Mouse (Mus musculus) cerebellum, adult 2 months (tissue): ENCODE results near the gene 1700011L22Rik. TPM values are rescaled to one million over a fixed set of nuclear protein-coding genes. Genes with fewer than 3 reads are reported as not detected.

Experiments
- DNase-seq, 2 experiments: peaks; one replicate each; pipeline ENCODE4 v3.0.0; 2021
- H3K27ac ChIP-seq: fragments of 200-500 bp; 2 replicates; pipeline ENCODE4 v1.5.1; 2012; ENCODE audit warnings: low read length, control low read depth, inconsistent platforms; ENCODE audit not compliant: insufficient read depth
- H3K27me3 ChIP-seq: fragments of 200-500 bp; 2 replicates; pipeline ENCODE4 v1.6.1; 2012; ENCODE audit warnings: inconsistent platforms, mild to moderate bottlenecking, low read length, moderate library complexity; ENCODE audit not compliant: control insufficient read depth, insufficient read depth
- H3K4me1 ChIP-seq: fragments of 200-500 bp; 2 replicates; pipeline ENCODE4 v1.6.1; 2011; ENCODE audit warnings: low read length; ENCODE audit not compliant: control insufficient read depth, insufficient read depth
- H3K4me3 ChIP-seq: fragments of 200-500 bp; replicated peaks from 2 replicates; pipeline ENCODE3; 2011; ENCODE audit warnings: mild to moderate bottlenecking, low read depth, low read length, control low read depth; ENCODE audit not compliant: insufficient read depth
- CTCF ChIP-seq: fragments of 200-500 bp; IDR thresholded peaks from 2 replicates; pipeline ENCODE4 v1.5.1; 2011; ENCODE audit warnings: low read depth, mild to moderate bottlenecking, control low read depth, low read length, moderate library complexity, borderline replicate concordance; ENCODE audit not compliant: insufficient read depth
- POLR2A ChIP-seq: fragments of 200-500 bp; IDR thresholded peaks from 2 replicates; pipeline ENCODE4 v1.6.1; 2011; ENCODE audit warnings: low read length, control low read depth, borderline replicate concordance; ENCODE audit not compliant: insufficient read depth
- WGBS: fragments of 180-500 bp; shearing (Covaris S2); methylation state at CpG from one replicate; pipeline ENCODE4 v1.1.7; 2018; 5-methylcytosine and 5-hydroxymethylcytosine counted together
- polyA plus RNA-seq: library from polyadenylated mRNA; depleted of rRNA; stranded (reverse); fragments of >200 nt; gene quantifications from 2 replicates; pipeline ENCODE4 v1.2.3, GENCODE M21; 2012

Gene 1700011L22Rik
- polyA plus RNA-seq, 1 experiment, result not detected

- 93% methylated on average over 7 of the region's 7 CpGs for WGBS
Observed at GRCm38 (mm10) chr8:79268921-79269320, 20.6 kb upstream of the 1700011L22Rik start.

DNA sequence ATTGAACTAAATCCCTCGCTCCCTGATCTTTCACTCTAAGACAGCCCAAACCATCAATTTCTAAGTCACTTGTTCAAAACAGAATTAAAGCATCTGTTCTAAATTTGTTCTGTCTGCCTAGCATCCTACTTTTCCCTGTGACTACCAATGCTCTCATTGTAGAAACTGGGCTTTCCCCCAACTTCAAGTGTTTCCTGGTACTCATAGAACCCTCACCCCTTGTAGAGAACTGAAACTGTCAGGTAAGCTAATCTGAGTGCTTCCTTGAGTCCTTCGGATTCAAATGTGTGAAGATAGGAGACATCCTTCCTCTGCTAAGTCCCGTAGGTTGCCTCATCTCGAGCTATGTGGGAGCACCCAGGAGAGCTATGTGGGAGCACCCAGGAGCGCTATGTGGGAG, 13.6 kb upstream of the 1700011L22Rik start:
- H3K27ac ChIP-seq, result no peak overlapping the region
- H3K27me3 ChIP-seq, result no peaks in the 10 kb centered on the region
- H3K4me3 ChIP-seq, result no peak overlapping the region
- TF ChIP-seq CTCF (no peak), POLR2A (no peak)
- WGBS, result 92% methylated on average over 5 of the region's 5 CpGs
- DNase-seq, result no peak
- no peaks in the 10 kb centered on the region for H3K4me1 ChIP-seq

More at GRCm38 (mm10) chr8:79268921-79269320, 20.6 kb upstream of the 1700011L22Rik start:
- no peak for DNase-seq
- TF ChIP-seq POLR2A, result no peak
- Histone ChIP-seq H3K27me3 (no peaks in the 10 kb centered on the region), H3K4me1 (no peaks in the 10 kb centered on the region), H3K4me3 (no peak overlapping the region), H3K27ac (no peak overlapping the region)

GRCm38 (mm10) chr8:79256076-79256705, 7.8 kb upstream of the 1700011L22Rik start:
- DNase-seq, result no peak
- WGBS, result 65% methylated on average over 8 of the region's 8 CpGs
- no peak for TF ChIP-seq POLR2A
- TF ChIP-seq CTCF, result no peak

DNA sequence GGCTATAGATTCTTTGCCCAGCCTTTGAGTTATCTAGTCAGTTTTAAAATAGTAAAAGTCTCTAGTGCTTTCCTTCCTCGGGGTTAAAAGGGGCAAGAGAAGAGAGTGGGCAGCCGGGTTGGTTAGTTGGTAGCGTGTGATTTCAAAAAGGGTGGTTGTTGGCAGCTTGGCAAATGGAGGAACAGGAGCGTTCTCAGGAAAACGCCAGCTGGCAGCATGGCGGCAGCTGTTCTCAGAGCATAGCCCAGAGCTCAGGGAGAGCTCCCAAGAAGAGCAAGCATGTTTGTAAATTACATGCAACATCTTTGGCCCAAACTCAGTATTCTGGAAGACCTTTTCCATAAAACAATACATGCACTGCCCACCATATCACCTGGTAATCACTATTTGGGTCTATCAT, 5.4 kb upstream of the 1700011L22Rik start:
- no peak overlapping the region for H3K4me3 ChIP-seq
- WGBS, result 17% methylated on average over 6 of the region's 6 CpGs
- H3K4me1 ChIP-seq, result no peaks in the 10 kb centered on the region
- DNase-seq, result no peak
- no peak overlapping the region for H3K27ac ChIP-seq
- TF ChIP-seq POLR2A (no peak), CTCF (no peak)
- H3K27me3 ChIP-seq, result no peaks in the 10 kb centered on the region

More at GRCm38 (mm10) chr8:79256076-79256705, 7.8 kb upstream of the 1700011L22Rik start:
- Histone ChIP-seq H3K27ac (no peak overlapping the region), H3K4me3 (no peak overlapping the region), H3K4me1 (no peaks in the 10 kb centered on the region), H3K27me3 (no peaks in the 10 kb centered on the region)

GRCm38 (mm10) chr8:79243422-79243821, 4.9 kb downstream of the 1700011L22Rik start:
- 91% methylated on average over 2 of the region's 2 CpGs for WGBS
- TF ChIP-seq CTCF, result no peak
- no peak for TF ChIP-seq POLR2A
- Histone ChIP-seq H3K4me1 (no peaks in the 10 kb centered on the region), H3K27ac (no peak overlapping the region), H3K4me3 (no peak overlapping the region), H3K27me3 (no peaks in the 10 kb centered on the region)
- DNase-seq, result no peak

DNA sequence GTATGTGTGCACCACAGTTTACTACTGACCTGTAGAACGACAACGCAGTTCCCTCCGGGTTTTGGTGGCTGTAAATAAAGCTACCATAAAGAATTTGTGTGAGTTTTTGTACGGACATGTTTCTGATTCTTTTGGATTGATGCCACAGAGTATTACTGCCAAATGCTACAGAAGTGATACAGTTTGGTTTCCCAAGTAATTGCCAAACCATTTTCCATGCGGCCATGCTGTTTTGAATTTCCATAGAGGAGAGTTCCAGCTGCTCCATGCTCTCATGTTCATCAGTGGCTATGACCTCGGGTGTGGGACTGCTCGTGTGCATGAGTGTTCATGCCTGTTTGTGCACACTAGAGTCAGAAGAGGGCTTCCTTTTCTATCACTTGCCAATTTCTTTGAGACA, 8.4 kb downstream of the 1700011L22Rik start:
- H3K4me1 ChIP-seq, result no peaks in the 10 kb centered on the region
- no peak overlapping the region for H3K4me3 ChIP-seq
- no peak overlapping the region for H3K27ac ChIP-seq
- no peaks in the 10 kb centered on the region for H3K27me3 ChIP-seq
- TF ChIP-seq POLR2A, result no peak
- TF ChIP-seq CTCF, result no peak
- DNase-seq, result no peak
- WGBS, result 46% methylated on average over 7 of the region's 7 CpGs

GRCm38 (mm10) chr8:79239320-79239719, 9.1 kb downstream of the 1700011L22Rik start:
- DNase-seq, result no peak
- WGBS, result 77% methylated on average over 3 of the region's 3 CpGs
- H3K4me1 ChIP-seq, result no peaks in the 10 kb centered on the region
- no peaks in the 10 kb centered on the region for H3K27me3 ChIP-seq
- no peak overlapping the region for H3K4me3 ChIP-seq
- H3K27ac ChIP-seq, result no peak overlapping the region
- TF ChIP-seq CTCF (no peak), POLR2A (no peak)

- WGBS, result 90% methylated on average over 8 of the region's 8 CpGs
- no peak overlapping the region for H3K4me3 ChIP-seq
Observed at GRCm38 (mm10) chr8:79229266-79229888, 19.0 kb downstream of the 1700011L22Rik start.

More at GRCm38 (mm10) chr8:79229266-79229888, 19.0 kb downstream of the 1700011L22Rik start:
- DNase-seq, result no peak
- no peaks in the 10 kb centered on the region for H3K4me1 ChIP-seq
- TF ChIP-seq POLR2A (no peak), CTCF (no peak)
- H3K27ac ChIP-seq, result no peak overlapping the region
- no peaks in the 10 kb centered on the region for H3K27me3 ChIP-seq
